Mouse (Mus musculus): ENCODE data around the gene Ern1. TPM values are rescaled to one million over a fixed set of nuclear protein-coding genes. Genes with fewer than 3 reads are reported as not detected.
A peak's percentile ranks its signal among the peaks of the same experiment; 100 is the strongest.
"Not testable (repeated sequence)": the region's sequence is repeated elsewhere in the genome, so short reads cannot be mapped to it uniquely, and the experiment has no call there.

The Ern1 gene
- total RNA-seq, 2 experiments from 2014 or later: 10.4 to 11.3 TPM

- no peak; the same call in none of the 2 replicates for TF ChIP-seq CTCF (IDR thresholded peaks at IDR 0.05)
- Histone ChIP-seq H3K27ac (no peak overlapping the region), H3K4me3 (no peak overlapping the region)
- intact Hi-C loops (cut with DNase I): loop anchor here (1.0 to 10.0 kb wide), 4 partner anchors 73 to 326 kb away; partner anchors contain the start of gene Tex2
- DNase-seq (ENCODE audit: extremely low spot score in 1 of 2, low spot score in 2 of 2): peak; percentile 78 to 82
These were observed 68.9 kb downstream of the Ern1 start for GRCm38 (mm10) chr11:106418622-106419196.

DNA sequence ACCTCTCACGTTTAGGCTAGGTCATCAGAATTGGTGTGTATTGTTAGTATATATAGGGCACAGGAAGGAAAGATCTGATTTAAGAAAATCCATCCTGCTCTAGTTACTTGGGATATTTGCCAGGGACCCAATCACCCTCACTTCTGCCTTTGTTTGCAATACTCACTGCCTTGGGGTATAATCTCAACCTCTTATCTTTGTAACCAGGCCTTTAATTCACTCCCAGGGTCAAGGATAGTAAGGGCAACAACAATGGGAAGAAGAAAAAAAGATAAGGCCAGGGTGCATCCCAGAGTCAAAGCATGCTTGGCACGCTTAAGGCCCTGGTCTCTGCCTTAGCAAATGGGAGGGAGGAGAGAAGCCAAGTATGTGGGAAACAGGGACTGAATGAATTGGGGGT lies 69.8 kb downstream of the Ern1 start:
- DNase-seq (ENCODE audit: extremely low spot score in 1 of 2, low spot score in 2 of 2): no peak

GRCm38 (mm10) chr11:106416331-106416730 lies 71.3 kb downstream of the Ern1 start:
- intact Hi-C loops (cut with DNase I): loop anchor here (5.0 to 10.0 kb wide), 2 partner anchors 196 to 328 kb away; partner anchors contain the start of gene Tex2
- TF ChIP-seq CTCF (IDR thresholded peaks at IDR 0.05): no peak
- H3K4me3 ChIP-seq: no peak overlapping the region

More for the DNA sequence above, 69.8 kb downstream of the Ern1 start:
- H3K4me3 ChIP-seq: no peak overlapping the region
- intact Hi-C loops (cut with DNase I): loop anchor here (1.0 to 10.0 kb wide), 4 partner anchors 73 to 327 kb away; partner anchors contain the start of gene Tex2
- no peak for TF ChIP-seq CTCF (IDR thresholded peaks at IDR 0.05)
- H3K27ac ChIP-seq: no peak overlapping the region

GRCm38 (mm10) chr11:106412641-106413360 lies 74.9 kb downstream of the Ern1 start:
- Histone ChIP-seq H3K27ac (no peak overlapping the region), H3K4me3 (no peak overlapping the region)
- intact Hi-C loops (cut with DNase I): loop anchor here (10.0 kb wide), 1 partner anchor 332 kb away; no protein-coding TSS in a partner anchor
- no peak for TF ChIP-seq CTCF (IDR thresholded peaks at IDR 0.05)
- DNase-seq (ENCODE audit: extremely low spot score in 1 of 2, low spot score in 2 of 2): no peak

More at GRCm38 (mm10) chr11:106416331-106416730, 71.3 kb downstream of the Ern1 start:
- H3K27ac ChIP-seq: no peak overlapping the region
- no peak for DNase-seq (ENCODE audit: extremely low spot score in 1 of 2, low spot score in 2 of 2)

DNA sequence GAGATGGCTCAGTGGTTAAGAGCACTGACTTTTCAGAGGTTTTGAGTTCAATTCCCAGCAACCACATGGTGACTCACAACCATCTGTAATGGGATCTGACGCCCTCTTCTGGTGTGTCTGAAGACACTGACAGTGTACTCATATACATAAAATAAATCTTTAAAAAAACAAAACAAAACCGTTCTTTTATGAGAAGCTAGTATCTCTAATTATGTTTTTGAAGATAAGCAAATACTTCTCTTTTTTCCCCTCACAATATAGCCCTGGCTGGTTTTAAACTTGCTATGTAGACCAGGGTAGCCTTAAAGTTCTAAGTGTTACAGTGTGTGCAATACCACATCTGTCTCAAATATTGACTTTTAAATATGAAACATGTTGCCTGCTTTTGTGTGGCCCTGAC lies 76.5 kb downstream of the Ern1 start:
- intact Hi-C loops (cut with DNase I): loop anchor here (10.0 kb wide), 1 partner anchor 334 kb away; no protein-coding TSS in a partner anchor
- no peak for TF ChIP-seq CTCF (IDR thresholded peaks at IDR 0.05)
- DNase-seq (ENCODE audit: extremely low spot score in 1 of 2, low spot score in 2 of 2): no peak
- no peak overlapping the region for H3K4me3 ChIP-seq
- no peak overlapping the region for H3K27ac ChIP-seq

DNA sequence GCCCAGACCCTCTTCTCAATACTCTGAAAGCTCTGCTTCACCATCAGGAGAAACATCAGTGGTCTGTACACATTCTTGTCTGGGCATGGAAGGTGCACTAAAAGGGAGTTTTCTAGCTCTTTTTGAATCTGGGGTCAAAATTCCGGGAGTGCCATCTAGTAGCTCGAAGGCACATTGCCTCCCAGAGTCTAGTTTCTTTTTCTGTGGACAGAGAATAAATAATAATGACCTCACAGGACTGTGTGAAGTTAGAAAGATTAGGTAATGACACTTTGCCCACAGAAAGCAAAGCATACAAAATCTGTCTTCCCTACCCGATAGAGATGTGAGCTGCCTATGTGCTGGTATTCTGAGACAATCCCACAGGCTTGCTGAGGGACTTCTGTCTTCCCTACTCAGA lies 77.1 kb downstream of the Ern1 start:
- Histone ChIP-seq H3K4me3 (no peak overlapping the region), H3K27ac (no peak overlapping the region)
- no peak for TF ChIP-seq CTCF (IDR thresholded peaks at IDR 0.05)
- intact Hi-C loops (cut with DNase I): loop anchor here (10.0 kb wide), 1 partner anchor 334 kb away; no protein-coding TSS in a partner anchor
- no peak for DNase-seq (ENCODE audit: extremely low spot score in 1 of 2, low spot score in 2 of 2)

DNA sequence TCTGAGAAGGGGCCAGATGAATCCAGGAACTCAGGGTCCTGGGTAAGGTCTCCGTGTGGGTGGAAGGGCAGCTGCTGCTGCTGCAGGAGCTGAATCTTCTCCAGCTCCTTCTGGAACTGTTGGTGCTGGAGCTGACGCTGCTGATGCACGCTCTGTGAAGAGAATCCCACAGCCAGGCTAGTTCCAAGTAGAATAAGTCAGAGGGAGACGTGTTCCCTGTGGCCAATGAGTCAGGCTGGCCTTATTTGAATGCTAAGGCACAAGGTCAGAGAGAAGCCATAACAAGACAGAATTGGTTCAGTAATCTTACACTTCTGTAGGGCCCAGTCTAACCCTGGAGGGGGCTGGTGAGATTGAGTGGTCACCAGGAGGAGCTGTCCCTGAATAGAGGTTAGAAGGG lies 77.6 kb downstream of the Ern1 start:
- H3K27ac ChIP-seq: no peak overlapping the region
- no peak overlapping the region for H3K4me3 ChIP-seq
- no peak for TF ChIP-seq CTCF (IDR thresholded peaks at IDR 0.05)
- intact Hi-C loops (cut with DNase I): loop anchor here (10.0 kb wide), 1 partner anchor 335 kb away; no protein-coding TSS in a partner anchor
- DNase-seq (ENCODE audit: extremely low spot score in 1 of 2, low spot score in 2 of 2): no peak

DNA sequence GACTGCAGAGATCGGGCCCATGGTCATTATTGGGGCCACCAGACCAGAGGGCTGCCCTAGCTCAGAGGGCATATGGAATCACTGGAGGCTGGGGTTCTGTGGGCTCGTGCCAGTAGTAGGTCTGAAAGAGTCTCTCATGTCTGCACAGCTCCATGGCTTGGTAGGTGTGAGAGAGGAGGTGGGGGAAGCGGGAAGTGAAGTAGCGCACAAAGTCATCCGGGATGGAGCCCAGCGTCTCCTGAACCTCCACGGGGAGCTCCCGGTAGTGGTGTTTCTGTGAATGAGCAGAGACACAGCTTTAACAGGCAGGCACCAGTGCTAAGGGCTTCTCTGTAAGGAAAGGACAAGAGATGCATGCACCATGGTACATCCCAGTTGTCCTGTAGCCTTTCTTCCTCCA lies 89.2 kb downstream of the Ern1 start:
- no peak for TF ChIP-seq CTCF (IDR thresholded peaks at IDR 0.05)
- H3K27ac ChIP-seq: no peak overlapping the region
- DNase-seq (ENCODE audit: extremely low spot score in 1 of 2, low spot score in 2 of 2): no peak
- H3K4me3 ChIP-seq: no peak overlapping the region
- intact Hi-C loops (cut with DNase I): no loop called here

DNA sequence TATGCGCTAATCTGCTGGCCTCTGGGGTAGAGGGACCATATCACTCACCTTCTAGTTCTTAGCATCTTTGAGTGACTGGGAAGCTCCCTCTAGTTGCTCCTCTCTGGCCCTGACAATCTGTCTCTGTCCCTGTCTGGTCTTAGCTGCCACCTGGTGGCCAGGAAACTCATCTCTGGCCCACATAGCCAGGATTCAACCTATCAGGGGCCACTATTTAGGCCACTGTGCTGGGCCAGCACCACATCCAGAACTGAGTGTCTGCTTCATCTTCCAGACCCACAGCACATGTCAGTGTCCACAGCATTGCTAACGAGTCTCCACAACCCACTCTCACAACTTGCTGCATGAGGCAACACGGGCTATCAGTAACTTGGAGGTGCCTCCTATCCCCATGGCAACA lies 90.0 kb downstream of the Ern1 start:
- Histone ChIP-seq H3K27ac (no peak overlapping the region), H3K4me3 (no peak overlapping the region)
- TF ChIP-seq CTCF (IDR thresholded peaks at IDR 0.05): peak; percentile 46
- intact Hi-C loops (cut with DNase I): no loop called here
- no peak for DNase-seq (ENCODE audit: extremely low spot score in 1 of 2, low spot score in 2 of 2)

DNA sequence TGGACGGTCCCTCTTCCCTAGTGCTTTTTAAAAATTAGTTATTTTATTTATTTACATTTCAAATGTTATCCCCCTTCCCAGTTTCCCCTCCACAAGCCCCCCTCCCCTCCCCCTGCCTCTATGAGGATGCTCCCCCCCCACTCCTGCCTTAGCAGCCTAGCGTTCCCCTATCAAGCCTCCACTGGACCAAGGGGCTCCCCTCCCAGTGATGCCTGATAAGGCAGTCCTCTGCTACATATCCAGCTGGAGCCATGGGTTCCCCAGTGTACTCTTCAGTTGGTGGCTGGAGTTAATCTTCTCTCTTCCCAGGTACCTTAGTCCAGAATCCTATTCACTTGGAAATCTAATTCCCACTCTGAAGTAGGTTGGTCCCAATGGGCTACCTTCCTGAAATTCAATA lies 93.6 kb downstream of the Ern1 start:
- H3K4me3 ChIP-seq; intact Hi-C loops (cut with DNase I); H3K27ac ChIP-seq; DNase-seq (ENCODE audit: extremely low spot score in 1 of 2, low spot score in 2 of 2): not testable (repeated sequence)

GRCm38 (mm10) chr11:106393331-106393616 lies 94.4 kb downstream of the Ern1 start:
- no peak overlapping the region for H3K27ac ChIP-seq
- intact Hi-C loops (cut with DNase I): no loop called here
- no peak for DNase-seq (ENCODE audit: extremely low spot score in 1 of 2, low spot score in 2 of 2)
- no peak for TF ChIP-seq CTCF (IDR thresholded peaks at IDR 0.05)
- H3K4me3 ChIP-seq: no peak overlapping the region

GRCm38 (mm10) chr11:106392597-106393330 lies 94.9 kb downstream of the Ern1 start:
- intact Hi-C loops (cut with DNase I): no loop called here
- H3K4me3 ChIP-seq: no peak overlapping the region
- TF ChIP-seq CTCF (IDR thresholded peaks at IDR 0.05): no peak
- no peak overlapping the region for H3K27ac ChIP-seq
- DNase-seq (ENCODE audit: extremely low spot score in 1 of 2, low spot score in 2 of 2): no peak
